Mouse (Mus musculus): ENCODE data around the gene Spata16.
"Not testable (repeated sequence)": the region's sequence is repeated elsewhere in the genome, so short reads cannot be mapped to it uniquely, and the experiment has no call there.

Gene Spata16

DNA sequence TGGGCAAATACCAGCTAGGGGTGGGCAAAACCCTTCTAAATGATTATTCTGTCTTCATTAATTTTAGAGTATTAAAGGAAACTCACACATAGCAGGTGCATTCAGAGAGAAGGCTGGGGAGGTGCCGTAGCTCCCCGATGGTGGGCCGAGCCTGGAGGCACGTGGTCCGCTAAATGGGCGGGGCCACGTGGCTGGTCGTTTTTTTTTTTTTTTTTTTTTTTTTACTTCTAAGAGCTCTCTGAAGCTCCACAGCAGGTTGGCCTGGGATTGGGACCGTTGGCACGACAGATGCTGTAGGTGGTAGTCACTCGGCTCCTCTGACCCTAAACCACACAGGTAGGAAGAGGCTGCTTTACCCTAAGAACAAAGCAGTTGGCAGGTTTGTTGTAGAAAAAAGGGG lies at the start of gene Spata16:
Gene Spata16 (plus strand): TSS at position 219 of the 400 bp plus-strand sequence.
- DNase-seq (ENCODE audit: inconsistent ontology term) = no peak

GRCm38 (mm10) chr3:26604861-26605260 lies 32.6 kb upstream of the Spata16 start:
- no peak for DNase-seq (ENCODE audit: inconsistent ontology term)

GRCm38 (mm10) chr3:26608531-26608930 lies 28.9 kb upstream of the Spata16 start:
- DNase-seq (ENCODE audit: inconsistent ontology term) = no peak

- DNase-seq (ENCODE audit: inconsistent ontology term) = peak; percentile 64
Measured at GRCm38 (mm10) chr3:26639214-26639613, 1.8 kb downstream of the Spata16 start.

DNA sequence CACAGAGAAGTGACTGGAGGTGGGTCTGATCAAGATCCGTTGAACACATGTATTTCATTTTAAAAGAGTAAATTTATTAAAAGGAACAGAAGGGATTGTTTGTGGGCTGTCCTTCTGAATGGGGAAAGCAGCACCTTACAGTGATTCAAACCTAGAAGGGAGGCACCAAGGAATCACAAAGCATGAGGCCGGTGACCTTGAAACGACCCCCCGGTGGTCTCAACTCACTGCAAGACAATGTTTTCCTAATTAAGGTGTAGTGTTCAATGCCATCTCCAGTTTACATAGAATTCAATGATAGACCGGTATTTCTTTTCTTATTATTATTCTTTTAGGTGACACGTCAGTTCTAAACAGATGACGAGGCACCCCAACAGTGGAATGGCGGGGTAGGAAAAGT lies 2.4 kb downstream of the Spata16 start:
- DNase-seq (ENCODE audit: inconsistent ontology term) = no peak

DNA sequence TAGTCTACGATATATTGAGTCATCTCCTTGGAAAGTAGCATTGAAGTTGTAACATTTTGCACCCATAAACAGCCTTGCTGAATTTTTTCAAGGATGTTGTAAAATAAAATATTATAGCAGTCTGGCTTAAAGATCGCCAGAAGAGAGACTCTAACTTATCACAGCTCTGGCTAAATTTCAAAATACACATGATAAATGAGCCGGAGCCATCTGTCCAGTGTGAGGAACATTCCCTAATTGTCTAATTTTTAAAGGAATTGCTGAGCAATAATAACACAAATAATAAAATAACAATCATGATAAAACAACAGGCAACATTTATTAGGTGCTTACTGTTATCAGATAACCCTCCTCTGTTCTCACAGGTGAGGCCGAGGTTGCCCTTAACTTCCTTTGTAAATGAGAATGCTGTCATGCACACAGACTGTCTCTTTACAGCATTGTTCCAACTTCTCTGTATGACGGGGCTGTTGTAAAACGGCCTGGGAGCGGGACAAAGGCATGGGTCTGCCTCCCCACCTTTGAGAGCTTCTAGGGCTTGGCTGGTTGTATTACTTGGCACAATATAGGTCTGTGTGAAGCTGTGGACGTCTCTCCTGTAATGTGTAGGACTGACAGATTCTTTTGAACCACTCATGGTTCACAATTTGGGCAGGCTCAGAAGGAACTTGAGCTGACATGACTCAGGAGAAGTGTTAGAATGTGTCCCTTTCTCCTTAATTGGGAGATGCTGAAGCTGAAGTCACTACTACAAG lies 3.1 kb downstream of the Spata16 start:
- peak; percentile 84 for DNase-seq (ENCODE audit: inconsistent ontology term)

- DNase-seq (ENCODE audit: inconsistent ontology term) = peak; percentile 96
Measured at GRCm38 (mm10) chr3:26641351-26642249, 4.2 kb downstream of the Spata16 start.

- no peak for DNase-seq (ENCODE audit: inconsistent ontology term)
Measured at GRCm38 (mm10) chr3:26644136-26644535, 6.7 kb downstream of the Spata16 start.

DNA sequence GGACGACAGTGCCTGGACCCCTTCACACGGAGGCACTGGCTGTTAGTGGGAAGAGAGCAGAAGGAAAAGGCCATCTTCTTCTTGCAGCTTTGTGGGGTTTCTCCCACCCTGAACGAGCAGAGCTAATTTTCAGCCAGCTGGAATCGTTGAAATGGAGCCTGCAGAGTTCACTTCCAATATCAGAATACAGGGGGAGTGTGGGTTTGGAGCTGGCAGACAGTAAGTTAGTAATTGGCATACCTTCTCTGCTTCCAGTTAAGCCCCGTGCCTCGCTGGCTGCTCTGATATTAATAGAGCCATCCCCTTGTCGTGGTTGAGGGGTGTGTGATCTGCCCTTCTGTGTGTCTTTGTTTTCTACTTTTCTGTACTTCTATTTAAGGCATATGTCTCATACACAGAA lies 9.4 kb downstream of the Spata16 start:
- peak; percentile 15 for DNase-seq (ENCODE audit: inconsistent ontology term)

DNA sequence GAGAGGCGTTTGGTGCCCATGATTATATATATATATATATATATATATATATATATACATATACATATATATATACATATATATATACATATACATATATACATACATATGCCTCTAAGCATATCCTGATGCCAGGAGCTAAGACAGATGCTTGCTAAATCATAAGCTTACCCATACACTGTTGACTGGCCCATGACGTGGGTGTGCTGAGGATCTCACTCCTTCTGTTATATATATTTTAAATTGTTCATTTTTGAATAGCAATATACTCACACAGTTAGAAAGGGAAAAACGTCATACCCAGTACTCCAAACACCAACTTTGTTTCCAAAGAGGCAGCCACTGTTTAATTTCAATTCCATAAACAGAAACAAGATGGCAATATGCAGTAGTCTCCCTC lies 48.4 kb downstream of the Spata16 start:
- DNase-seq (ENCODE audit: inconsistent ontology term) = no peak

- DNase-seq (ENCODE audit: inconsistent ontology term) = not testable (repeated sequence)
Measured at GRCm38 (mm10) chr3:26709492-26709891, 72.1 kb downstream of the Spata16 start.

DNA sequence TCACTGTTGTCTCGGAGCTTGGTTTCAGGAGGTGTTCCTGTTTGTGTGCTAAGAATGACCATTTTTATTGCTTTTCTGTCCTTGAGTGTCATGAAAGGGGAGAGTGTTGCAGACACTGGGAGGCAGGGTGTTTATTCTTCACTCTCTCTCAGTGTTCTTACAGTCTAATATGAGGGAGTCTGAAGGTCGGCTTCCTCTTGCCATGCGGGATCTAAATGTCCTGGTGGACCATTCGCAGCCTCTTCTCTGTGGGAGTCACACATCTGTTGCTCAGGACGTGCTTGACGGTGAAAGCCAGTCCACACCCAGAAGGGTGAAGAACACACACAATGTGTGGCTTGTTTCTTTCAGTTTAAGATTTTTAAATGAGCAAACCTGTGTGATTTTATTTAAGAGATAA lies 90.1 kb downstream of the Spata16 start:
- DNase-seq (ENCODE audit: inconsistent ontology term) = no peak

DNA sequence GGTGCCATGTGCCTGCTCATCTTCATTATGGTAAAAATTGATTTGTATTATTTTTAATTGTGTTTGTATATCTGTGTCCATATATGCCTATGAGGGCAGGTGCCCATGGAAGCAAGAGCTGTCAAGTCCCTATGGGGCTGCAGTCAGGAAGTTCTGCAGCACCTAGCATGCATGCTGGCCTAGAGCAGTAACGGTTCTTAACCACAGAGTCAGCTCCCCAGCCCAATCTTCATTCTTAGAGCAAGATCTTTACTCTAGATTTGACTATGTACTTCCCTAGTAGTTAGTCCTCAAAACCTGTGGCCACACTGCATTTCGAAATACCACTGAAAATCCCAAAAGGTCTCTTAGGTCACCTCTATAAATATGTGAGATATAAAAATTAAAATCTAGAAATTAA lies 113.1 kb downstream of the Spata16 start:
- no peak for DNase-seq (ENCODE audit: inconsistent ontology term)

DNA sequence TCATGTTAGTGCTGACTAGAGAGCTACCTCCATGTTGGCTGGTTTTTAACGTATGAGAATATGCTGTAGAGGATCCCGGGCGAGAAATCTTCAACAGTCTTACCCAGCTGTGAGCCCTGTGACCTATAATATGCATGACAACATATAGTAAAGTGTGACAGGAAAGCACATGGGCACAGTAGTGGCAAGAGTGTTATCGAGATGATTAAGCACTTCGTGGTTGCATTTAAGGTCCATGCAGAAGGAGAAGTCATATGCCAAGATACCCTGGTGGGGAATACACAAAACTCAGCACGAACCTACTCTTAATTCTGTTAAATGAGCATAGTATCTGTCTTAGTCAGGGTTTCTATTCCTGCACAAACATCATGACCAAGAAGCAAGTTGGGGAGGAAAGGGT lies 115.0 kb downstream of the Spata16 start:
- DNase-seq (ENCODE audit: inconsistent ontology term) = no peak

DNA sequence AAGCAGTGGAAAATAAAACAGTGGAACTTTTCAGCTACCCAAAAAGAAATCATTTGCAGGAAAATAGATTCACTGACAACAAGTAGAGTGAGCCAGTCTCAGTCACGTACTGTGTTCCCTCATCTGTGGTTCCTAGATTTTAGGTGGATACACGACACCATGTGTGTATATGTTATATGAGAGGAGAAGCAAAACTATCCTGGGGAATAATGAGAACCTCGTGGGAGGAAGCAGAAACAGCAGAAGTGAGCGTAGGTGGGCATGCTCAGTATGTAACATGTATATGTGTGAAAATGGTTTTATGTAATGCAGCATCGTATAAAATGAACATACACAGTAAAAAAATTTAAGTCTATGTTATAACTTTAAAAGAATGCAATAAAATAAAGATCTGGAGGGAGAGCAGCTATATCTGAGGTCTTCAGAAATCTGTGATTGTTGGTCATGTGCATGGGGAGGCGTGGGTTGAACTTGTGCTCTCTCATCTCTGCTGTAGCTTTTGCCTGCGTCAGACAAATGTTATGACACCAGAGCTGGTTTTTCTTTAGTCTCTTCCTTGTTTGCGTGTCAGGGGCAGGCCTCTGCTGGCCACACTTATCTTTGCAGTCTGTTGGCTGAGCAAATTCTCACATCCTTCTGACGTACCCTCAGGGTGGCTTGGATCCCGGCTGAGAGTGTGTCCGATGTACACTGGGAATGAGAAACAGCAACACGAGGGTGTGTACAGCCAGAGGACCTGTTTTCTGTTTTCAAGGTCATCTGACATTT lies 156.1 kb downstream of the Spata16 start:
- no peak for DNase-seq (ENCODE audit: inconsistent ontology term)

DNA sequence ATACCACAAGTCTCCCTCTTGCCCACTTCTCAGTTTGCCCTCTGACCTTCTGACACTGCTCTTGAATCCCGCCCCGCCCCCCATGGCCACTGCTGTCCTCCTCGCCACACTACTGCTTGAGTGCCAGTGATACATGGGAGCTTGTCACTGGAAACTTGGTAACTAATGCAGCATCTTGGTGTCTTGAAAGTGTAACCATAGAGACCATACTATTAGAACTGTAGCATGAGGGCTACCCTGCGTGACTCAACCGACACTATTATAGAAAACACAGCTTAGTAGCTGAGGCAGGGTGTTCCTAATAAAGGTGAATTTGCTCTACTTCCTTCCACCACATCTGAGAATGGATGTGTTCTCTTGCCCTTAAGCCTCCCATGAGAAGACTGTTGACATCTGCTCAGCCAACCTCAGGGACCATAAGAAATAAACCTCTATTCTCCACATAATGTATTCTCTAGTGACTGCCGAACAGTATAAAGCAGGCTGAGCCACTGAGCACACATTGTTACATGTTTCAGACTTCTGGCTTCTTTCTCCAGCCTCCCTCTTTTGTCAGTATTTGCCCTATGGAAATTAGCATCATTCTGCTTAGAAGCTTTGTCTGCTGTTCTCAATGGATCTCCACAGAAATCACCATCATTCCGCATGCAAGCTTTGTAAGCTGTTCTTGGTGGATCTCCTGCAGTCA lies 158.6 kb downstream of the Spata16 start:
- no peak for DNase-seq (ENCODE audit: inconsistent ontology term)

DNA sequence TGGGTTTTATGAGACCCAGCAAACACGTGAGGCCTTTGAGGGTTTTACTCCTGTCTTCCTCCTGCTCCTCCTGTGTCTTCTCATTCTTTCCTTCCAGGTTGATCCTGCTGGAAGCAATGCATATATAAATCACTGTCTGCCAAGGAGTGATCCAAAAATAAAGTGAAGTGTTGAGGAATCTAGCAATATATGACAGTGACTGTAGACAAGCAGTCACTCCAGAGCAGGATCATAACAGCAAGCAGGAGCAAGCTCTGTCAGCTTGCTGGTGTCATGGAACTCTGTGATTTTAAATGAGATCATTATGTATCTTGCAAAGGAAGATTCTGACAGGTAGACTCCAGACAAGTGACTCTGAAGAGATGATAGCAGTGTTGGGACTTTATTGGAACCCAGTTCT lies 159.5 kb downstream of the Spata16 start:
- no peak for DNase-seq (ENCODE audit: inconsistent ontology term)

GRCm38 (mm10) chr3:26814307-26814706 lies 176.9 kb downstream of the Spata16 start:
- no peak for DNase-seq (ENCODE audit: inconsistent ontology term)

- DNase-seq (ENCODE audit: inconsistent ontology term) = no peak
Measured at GRCm38 (mm10) chr3:26815764-26816163, 178.3 kb downstream of the Spata16 start.

- DNase-seq (ENCODE audit: inconsistent ontology term) = no peak
Measured at GRCm38 (mm10) chr3:26819398-26819797, 182.0 kb downstream of the Spata16 start.
